Mouse (Mus musculus) intestine, embryonic 15.5 days (tissue): ENCODE measurements at regions not wholly inside any gene's neighbourhood (a gene's known extent, or its start where the extent isn't known, plus 50 kb on each side); places are given as distances from the start of the nearest gene placed in this dataset.
A peak's percentile ranks its signal among the peaks of the same experiment; 100 is the strongest.
"Not testable (repeated sequence)": the region's sequence is repeated elsewhere in the genome, so short reads cannot be mapped to it uniquely, and the experiment has no call there.

Source experiments
- ATAC-seq: fragments of 200-750 bp; cut with Nextera tagmentation; 2 replicates; pipeline ENCODE4 v1.8.0; 2017; ENCODE audit warnings: moderate TSS enrichment, moderate library complexity
- H3K27ac ChIP-seq: fragments of 300-500 bp; sonication (generic); 2 replicates; pipeline ENCODE4 v1.5.1; 2015; ENCODE audit warnings: mild to moderate bottlenecking, inconsistent platforms
- H3K27me3 ChIP-seq: fragments of 300-500 bp; sonication (generic); replicated peaks from 2 replicates; pipeline ENCODE4 v1.6.1; 2015; ENCODE audit warnings: inconsistent platforms
- H3K36me3 ChIP-seq: fragments of 300-500 bp; sonication (generic); 2 replicates; pipeline ENCODE4 v1.6.1; 2015; ENCODE audit warnings: inconsistent platforms
- H3K4me1 ChIP-seq: fragments of 300-500 bp; sonication (generic); replicated peaks from 2 replicates; pipeline ENCODE4 v1.6.1; 2015; ENCODE audit warnings: inconsistent platforms
- H3K4me2 ChIP-seq: fragments of 300-500 bp; sonication (generic); replicated peaks from 2 replicates; pipeline ENCODE4 v1.6.1; 2015; ENCODE audit warnings: mild to moderate bottlenecking, inconsistent platforms
- H3K4me3 ChIP-seq: fragments of 300-500 bp; sonication (generic); replicated peaks from 2 replicates; pipeline ENCODE4 v1.5.1; 2015; ENCODE audit warnings: inconsistent platforms
- H3K9ac ChIP-seq: fragments of 300-500 bp; sonication (generic); 2 replicates; pipeline ENCODE4 v1.6.1; 2015; ENCODE audit warnings: inconsistent platforms
- H3K9me3 ChIP-seq: fragments of 300-500 bp; sonication (generic); 2 replicates; pipeline ENCODE4 v1.6.1; 2016; ENCODE audit warnings: inconsistent platforms
- WGBS: fragments of 180-500 bp; shearing (Covaris S2); methylation state at CpG from one replicate; pipeline ENCODE4 v1.1.7; 2015; 5-methylcytosine and 5-hydroxymethylcytosine counted together

DNA sequence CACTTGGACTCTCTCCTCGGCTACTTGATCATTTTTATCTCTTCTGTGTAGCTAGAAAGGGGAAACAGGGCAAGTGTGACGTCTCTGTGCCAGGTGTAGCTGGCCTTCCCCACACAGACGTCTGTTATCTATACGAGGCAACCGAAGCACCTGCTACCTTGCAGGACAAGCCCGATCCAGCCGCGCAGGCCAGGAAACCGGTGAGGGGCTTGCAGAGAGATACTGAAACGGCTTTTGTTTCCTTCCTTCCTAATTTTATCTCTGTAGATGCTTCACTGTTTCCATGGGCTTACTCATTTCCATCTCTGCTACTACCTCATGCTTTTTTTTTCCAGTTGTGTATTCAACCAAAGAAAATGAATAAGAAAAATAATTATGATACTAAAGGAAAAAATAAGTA lies 472.7 kb upstream of the Smim15 start:
- Histone ChIP-seq H3K4me2 (no peak overlapping the region), H3K9me3 (no peaks in the 10 kb centered on the region), H3K36me3 (no peaks in the 10 kb centered on the region), H3K27me3 (no peaks in the 10 kb centered on the region), H3K27ac (no peak overlapping the region), H3K9ac (no peak overlapping the region), H3K4me3 (no peak overlapping the region), H3K4me1 (no peaks in the 10 kb centered on the region)
- no peak for ATAC-seq
- whole genome bisulfite sequencing: 71% methylated on average over 10 of the region's 10 CpGs

DNA sequence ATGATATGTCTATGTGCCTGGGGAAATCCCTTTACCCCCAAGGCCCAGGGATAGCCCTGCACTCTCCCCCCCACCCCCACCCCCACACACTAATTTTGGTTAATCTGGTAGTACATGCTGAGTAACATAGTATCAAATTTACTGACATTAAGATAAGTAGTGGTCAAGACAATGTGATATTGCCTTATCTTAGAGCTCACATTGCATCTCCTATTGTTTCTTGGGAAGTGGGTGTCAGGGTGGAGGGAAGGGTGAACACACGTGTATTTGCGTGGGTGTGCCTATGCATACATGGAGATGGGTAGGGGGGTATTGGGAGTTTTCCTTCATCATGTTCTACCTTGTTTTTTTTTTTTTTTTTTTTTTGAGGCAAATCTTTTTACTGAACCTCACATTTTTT lies 474.8 kb upstream of the Smim15 start:
- WGBS: 88% methylated on average over 2 of the region's 2 CpGs
- H3K4me2 ChIP-seq: no peak overlapping the region
- H3K27ac ChIP-seq: no peak overlapping the region
- no peak overlapping the region for H3K4me3 ChIP-seq
- no peaks in the 10 kb centered on the region for H3K36me3 ChIP-seq
- no peaks in the 10 kb centered on the region for H3K9me3 ChIP-seq
- no peaks in the 10 kb centered on the region for H3K27me3 ChIP-seq
- no peak for ATAC-seq
- no peaks in the 10 kb centered on the region for H3K4me1 ChIP-seq
- no peak overlapping the region for H3K9ac ChIP-seq

DNA sequence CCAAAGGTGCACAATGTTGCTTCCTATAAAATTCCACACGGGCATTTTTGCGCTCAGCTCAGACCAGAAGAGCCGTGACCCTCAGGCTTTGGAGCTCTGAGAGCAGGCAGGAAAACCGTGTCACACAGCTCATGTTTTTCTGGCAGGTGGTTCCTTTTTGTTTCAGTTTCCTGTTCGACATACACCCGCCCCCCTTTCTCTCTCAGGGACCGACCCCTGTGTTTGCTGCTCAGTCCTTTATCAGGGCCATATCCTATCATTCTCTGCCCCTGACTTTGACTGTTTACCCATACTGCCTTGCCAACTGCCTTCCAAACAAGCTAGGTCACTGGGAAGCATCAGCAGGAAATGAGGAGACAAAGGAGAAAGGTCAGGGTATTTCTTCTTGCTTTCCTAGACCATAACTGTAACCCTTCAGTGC lies 475.5 kb upstream of the Smim15 start:
- Histone ChIP-seq H3K36me3 (no peaks in the 10 kb centered on the region), H3K4me3 (no peak overlapping the region), H3K4me2 (no peak overlapping the region; the same call in 1 of the 2 replicates), H3K9ac (no peak overlapping the region), H3K27ac (no peak overlapping the region), H3K9me3 (no peaks in the 10 kb centered on the region), H3K4me1 (no peaks in the 10 kb centered on the region), H3K27me3 (no peaks in the 10 kb centered on the region)
- WGBS: 45% methylated on average over 7 of the region's 7 CpGs
- ATAC-seq: peak; percentile 39; the same call in 1 of the 2 replicates

DNA sequence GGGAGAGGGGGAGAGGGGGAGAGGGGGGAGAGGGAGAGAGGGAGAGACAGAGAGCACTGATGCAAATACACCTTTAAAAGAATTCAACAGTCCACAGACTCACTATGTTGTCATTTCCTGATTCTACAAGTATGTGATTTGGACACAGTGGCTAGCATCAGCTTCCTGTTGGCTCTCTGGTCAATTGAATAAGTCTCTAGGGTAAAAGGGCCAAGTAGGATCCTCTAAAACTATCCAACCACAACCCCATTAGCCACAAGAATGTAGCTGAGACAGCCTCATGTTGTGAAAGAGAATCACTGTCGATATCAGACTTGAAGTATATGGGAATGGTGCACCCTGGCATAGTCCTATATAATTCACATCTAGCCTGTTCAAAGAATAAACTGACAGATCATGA lies 481.8 kb upstream of the Smim15 start:
- no peaks in the 10 kb centered on the region for H3K9me3 ChIP-seq
- no peak for ATAC-seq
- H3K36me3 ChIP-seq: no peaks in the 10 kb centered on the region
- H3K9ac ChIP-seq: no peak overlapping the region
- no peak overlapping the region for H3K27ac ChIP-seq
- no peaks in the 10 kb centered on the region for H3K27me3 ChIP-seq
- no peaks in the 10 kb centered on the region for H3K4me1 ChIP-seq
- no peak overlapping the region for H3K4me3 ChIP-seq
- H3K4me2 ChIP-seq: no peak overlapping the region
- WGBS: 83% methylated on average over 1 of the region's 1 CpGs

DNA sequence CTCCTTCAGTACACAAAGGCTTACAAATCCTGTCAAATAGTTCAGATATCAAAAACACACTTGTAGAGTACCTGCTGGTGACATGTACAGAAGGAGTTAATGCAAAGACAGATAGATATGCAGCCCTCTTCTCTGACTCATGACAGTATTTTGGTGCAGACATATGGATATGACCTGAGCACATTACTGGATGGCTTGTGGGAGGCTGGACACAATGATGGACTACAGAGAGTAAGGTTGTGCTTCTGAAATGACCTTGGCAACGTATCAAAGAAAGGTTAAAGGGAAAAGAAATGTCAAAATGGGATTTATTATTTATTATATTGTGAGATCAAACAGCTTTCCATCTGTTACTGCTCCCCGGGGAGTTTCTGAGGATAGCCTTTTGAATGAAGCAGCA lies 482.7 kb upstream of the Smim15 start:
- Histone ChIP-seq H3K27ac (no peak overlapping the region), H3K9ac (no peak overlapping the region), H3K27me3 (no peaks in the 10 kb centered on the region), H3K4me3 (no peak overlapping the region), H3K4me2 (no peak overlapping the region), H3K4me1 (no peaks in the 10 kb centered on the region), H3K9me3 (no peaks in the 10 kb centered on the region), H3K36me3 (no peaks in the 10 kb centered on the region)
- WGBS: 61% methylated on average over 2 of the region's 2 CpGs
- ATAC-seq: no peak

DNA sequence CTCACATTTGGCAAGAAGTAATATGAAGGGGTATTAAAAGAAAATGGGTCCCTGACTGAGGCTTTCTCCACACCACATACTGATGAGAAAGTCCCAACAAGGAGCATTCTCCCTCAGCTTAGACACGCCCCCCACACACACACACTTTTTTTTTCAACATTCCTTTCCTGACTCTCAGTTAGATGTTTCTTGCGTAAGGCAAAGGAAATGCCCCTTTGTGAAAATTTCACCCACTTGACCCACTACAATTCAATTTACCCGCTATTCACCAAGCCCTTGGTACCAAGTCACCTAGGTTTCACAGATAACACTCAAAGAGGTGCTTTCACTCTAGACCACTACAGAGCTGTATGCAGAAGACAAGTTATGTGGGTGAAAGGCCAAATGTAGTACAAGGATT lies 488.3 kb upstream of the Smim15 start:
- no peaks in the 10 kb centered on the region for H3K4me1 ChIP-seq
- no peak for ATAC-seq
- 77% methylated on average over 3 of the region's 3 CpGs for WGBS
- no peaks in the 10 kb centered on the region for H3K36me3 ChIP-seq
- no peaks in the 10 kb centered on the region for H3K9me3 ChIP-seq
- no peak overlapping the region for H3K27ac ChIP-seq
- no peak overlapping the region for H3K9ac ChIP-seq
- H3K27me3 ChIP-seq: no peaks in the 10 kb centered on the region
- H3K4me2 ChIP-seq: no peak overlapping the region
- H3K4me3 ChIP-seq: no peak overlapping the region

DNA sequence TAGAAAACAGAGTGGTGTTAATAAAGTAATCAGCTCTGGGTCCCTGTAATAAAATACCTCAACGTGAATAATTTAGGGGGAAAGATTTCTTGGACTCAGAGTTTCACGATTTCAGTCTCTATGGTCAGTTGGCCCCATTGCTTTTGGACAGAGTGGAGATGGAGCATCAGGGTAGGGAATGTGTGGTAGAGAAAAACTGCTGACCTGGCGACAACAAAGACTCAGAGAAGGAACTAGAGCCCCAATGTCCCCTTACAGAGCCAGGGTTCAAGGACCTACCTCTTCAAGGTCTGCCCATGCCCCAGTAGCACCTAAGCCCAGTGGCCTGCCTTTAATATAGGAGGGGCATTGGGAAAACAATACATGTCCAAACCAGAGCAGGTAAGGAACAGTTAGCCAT lies 490.2 kb upstream of the Smim15 start:
- ATAC-seq: no peak
- Histone ChIP-seq H3K27ac (no peak overlapping the region), H3K9me3 (no peaks in the 10 kb centered on the region), H3K4me3 (no peak overlapping the region), H3K9ac (no peak overlapping the region), H3K36me3 (no peaks in the 10 kb centered on the region), H3K4me1 (no peaks in the 10 kb centered on the region), H3K27me3 (no peaks in the 10 kb centered on the region), H3K4me2 (no peak overlapping the region)
- 78% methylated on average over 3 of the region's 3 CpGs for WGBS

DNA sequence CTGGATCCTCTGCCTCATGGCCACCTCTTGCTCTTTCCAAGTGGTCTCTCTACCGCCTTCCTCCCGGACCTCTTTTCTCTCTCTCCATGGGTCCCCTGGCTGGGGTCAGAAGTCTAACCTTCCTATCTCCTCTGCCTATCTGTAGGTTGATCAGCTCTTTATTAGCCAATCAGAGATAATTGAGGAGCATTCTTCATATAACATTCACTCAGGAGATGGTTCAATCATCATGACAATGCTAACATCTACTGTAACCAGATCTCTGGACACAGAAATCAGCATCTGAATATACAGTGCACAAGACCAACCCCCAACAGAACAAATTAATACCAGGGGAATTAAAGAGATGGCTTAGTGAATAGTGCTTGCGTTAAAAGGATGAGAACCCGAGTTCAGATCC lies 492.1 kb upstream of the Smim15 start:
- H3K9ac ChIP-seq: no peak overlapping the region
- no peaks in the 10 kb centered on the region for H3K9me3 ChIP-seq
- H3K4me2 ChIP-seq: no peak overlapping the region
- H3K4me3 ChIP-seq: no peak overlapping the region
- no peaks in the 10 kb centered on the region for H3K36me3 ChIP-seq
- H3K27ac ChIP-seq: no peak overlapping the region
- 93% methylated on average over 4 of the region's 4 CpGs for WGBS
- ATAC-seq: no peak
- H3K27me3 ChIP-seq: no peaks in the 10 kb centered on the region
- H3K4me1 ChIP-seq: no peaks in the 10 kb centered on the region

DNA sequence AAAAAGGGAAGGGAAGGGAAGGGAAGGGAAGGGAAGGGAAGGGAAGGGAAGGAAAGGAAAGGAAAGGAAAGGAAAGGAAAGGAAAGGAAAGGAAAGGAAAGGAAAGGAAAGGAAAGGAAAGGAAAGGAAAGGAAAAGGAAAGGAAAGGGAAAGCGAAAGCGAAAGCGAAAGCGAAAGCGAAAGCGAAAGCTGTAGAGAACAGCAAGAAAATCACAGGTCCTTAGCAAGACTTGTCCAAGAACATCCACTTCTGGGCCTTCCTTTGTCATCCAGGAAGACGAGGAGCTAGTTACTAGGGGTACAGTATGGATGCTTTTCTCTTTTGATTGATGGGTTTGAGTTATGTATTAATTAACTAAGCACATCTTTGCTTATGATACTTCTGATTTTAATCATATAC lies 494.3 kb upstream of the Smim15 start:
- ATAC-seq, H3K4me2 ChIP-seq, H3K9ac ChIP-seq, H3K36me3 ChIP-seq, H3K27ac ChIP-seq, H3K4me3 ChIP-seq, H3K27me3 ChIP-seq, H3K9me3 ChIP-seq, H3K4me1 ChIP-seq: not testable (repeated sequence)
- WGBS: 95% methylated on average over 7 of the region's 7 CpGs

DNA sequence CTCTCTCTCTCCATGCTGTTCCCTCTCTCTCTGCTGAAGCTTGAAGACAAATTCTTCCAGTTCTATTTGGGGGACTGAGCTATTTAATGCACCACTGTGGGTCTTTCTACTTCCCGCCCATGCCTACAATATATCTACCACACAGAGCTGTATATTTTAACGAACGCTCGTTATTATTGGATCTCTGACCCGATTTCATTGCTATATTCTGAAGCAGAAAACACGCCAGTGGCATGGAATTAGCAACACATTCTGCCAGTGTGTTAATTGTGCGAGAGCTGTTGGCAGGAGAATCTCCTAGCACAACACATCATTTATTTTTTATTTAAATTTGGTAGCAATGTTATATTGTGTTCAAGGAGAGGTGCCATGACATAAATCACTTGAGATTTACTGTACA lies 497.2 kb upstream of the Smim15 start:
- ATAC-seq: no peak
- Histone ChIP-seq H3K9me3 (no peaks in the 10 kb centered on the region), H3K27me3 (no peaks in the 10 kb centered on the region), H3K4me2 (no peak overlapping the region), H3K4me3 (no peak overlapping the region), H3K4me1 (0 out of 2 replicates have a peak, but pooled peaks cover 3% of the 10 kb centered on the region), H3K27ac (no peak overlapping the region), H3K36me3 (no peaks in the 10 kb centered on the region), H3K9ac (no peak overlapping the region)
- WGBS: 89% methylated on average over 7 of the region's 7 CpGs

DNA sequence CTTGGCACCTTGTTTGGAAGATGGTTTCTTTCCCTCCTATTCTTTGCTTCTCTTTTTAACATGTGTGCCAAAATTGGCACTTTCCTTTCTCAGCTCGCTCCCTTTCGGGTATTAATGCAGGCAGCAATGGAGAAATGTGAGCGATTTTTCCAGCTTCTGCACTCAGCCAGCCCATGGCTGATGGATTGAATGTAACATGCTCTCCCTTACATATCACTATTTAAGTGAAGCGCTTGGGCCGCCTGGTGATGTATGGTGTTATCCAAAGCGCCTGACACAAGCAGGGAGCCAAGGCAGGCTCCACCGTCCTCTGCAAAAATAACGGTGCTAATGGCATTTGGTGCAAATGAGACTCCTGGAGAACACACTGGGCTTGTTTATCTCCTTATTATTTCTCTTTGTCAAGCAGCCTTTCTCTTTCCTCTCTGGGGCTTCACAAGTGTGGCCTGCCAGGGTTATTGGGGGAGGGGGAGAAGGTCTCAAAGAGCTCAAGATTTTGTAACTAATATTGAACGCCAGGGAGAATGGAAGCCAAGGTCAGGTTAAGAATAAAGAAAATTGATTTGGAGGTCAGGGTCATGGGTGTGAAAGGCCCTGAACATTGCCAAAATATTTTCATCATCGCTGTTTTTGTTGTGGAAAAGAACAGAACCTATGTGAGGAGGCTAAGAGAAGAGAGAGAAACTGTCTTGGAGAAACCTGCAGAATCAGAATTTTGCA lies 497.9 kb upstream of the Smim15 start:
- Histone ChIP-seq H3K27ac (no peak overlapping the region), H3K4me3 (no peak overlapping the region), H3K9me3 (no peaks in the 10 kb centered on the region), H3K27me3 (no peaks in the 10 kb centered on the region), H3K9ac (no peak overlapping the region), H3K4me2 (no peak overlapping the region), H3K4me1 (0 out of 2 replicates have a peak, but pooled peaks cover 3% of the 10 kb centered on the region), H3K36me3 (no peaks in the 10 kb centered on the region)
- 51% methylated on average over 10 of the region's 10 CpGs for WGBS
- no peak for ATAC-seq

DNA sequence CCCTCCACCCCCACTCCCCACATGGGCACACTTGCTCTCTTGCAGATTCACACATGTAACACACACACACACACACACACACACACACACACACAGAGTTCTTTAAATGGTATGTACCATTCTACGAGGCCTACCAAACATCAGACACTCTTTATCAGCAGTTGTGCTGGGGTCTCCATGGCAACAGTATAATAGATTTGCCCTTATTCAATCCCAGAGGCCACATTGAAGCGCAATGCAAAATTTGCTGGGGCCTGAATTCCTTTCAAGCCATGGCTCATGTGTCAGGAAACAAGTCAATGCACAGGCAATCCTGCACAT lies 502.7 kb upstream of the Smim15 start:
- Histone ChIP-seq H3K4me3 (no peak overlapping the region), H3K9me3 (no peaks in the 10 kb centered on the region), H3K27ac (no peak overlapping the region), H3K4me2 (no peak overlapping the region), H3K27me3 (no peaks in the 10 kb centered on the region), H3K4me1 (0 out of 2 replicates have a peak, but pooled peaks cover 3% of the 10 kb centered on the region), H3K36me3 (no peaks in the 10 kb centered on the region), H3K9ac (no peak overlapping the region)
- WGBS: 50% methylated on average over 2 of the region's 2 CpGs
- ATAC-seq: no peak

DNA sequence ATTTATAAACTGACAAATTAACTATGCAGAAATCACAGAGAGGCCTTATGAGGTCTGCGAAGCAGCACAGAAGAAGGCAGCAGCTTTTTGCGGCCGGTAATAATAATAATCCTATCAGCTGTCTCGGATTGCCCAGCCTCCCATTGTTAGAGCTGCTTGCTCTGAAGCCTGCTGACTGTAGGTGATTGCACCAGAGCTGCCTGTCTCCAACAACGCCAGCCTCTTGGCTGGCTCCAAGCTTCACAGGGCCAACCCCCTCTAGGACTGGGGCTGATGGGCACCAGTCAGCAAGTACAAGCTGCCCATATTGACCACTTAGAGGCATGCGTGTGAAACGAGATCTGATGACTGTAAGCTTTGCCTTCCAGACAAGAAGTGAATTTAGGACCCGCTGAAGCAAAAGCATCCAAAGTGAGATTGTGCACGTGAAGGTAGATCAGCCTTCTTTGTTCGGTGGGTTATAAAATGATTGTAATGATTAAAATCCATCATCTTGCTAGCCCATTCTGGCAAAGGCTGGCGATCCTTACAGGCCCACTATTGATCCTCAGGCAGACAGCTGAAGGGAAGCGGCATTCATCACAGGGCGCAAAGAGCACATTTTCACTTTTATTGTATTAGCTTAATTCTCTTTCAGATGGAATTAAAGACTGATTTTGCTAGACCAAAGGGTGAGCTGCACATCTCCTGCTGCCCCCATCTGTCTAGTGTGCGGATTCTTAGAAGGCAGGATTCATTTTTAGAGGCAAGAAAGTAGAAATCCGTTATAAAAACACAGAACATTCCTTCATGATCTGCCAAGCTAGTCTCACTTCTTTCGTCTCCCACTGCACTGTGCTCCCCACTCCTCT lies 503.2 kb upstream of the Smim15 start:
- no peaks in the 10 kb centered on the region for H3K27me3 ChIP-seq
- H3K4me1 ChIP-seq: 0 out of 2 replicates have a peak, but pooled peaks cover under 1% of the 10 kb centered on the region
- H3K4me2 ChIP-seq: no peak overlapping the region
- no peaks in the 10 kb centered on the region for H3K36me3 ChIP-seq
- ATAC-seq: no peak
- H3K9me3 ChIP-seq: no peaks in the 10 kb centered on the region
- no peak overlapping the region for H3K4me3 ChIP-seq
- WGBS: 70% methylated on average over 16 of the region's 16 CpGs
- H3K9ac ChIP-seq: no peak overlapping the region
- H3K27ac ChIP-seq: no peak overlapping the region
